Comparison of ENCODE assay signal across 15 mouse cellular contexts in genomic region chr8:12127801-12128490, GRCm38 (mm10).
DNase-seq lines count a peak whose midpoint lies in the region; ATAC-seq and TF ChIP-seq lines count a peak whose summit lies in the region.
"Had no signal": no experiment of that assay in that cellular context is flagged by ENCODE, and none has a peak within 500 bp of the region (broad histone marks: within the 10 kb centered on the region; RNA-seq: fewer than 3 reads in every experiment).

No protein-coding gene starts in this region.

- DNase-seq in 3134 (ENCODE audit: extremely low read depth, insufficient read length, low spot score) = peak; percentile 15
- DNase-seq in adrenal gland, postnatal 10 days = peak; percentile 5
- DNase-seq in hindbrain, postnatal 0 days (ENCODE audit: low spot score) = no peak
- no peak for DNase-seq in heart, postnatal 25 days (ENCODE audit: low spot score)
- no peak for DNase-seq in urinary bladder, postnatal 14 days (ENCODE audit: low spot score)
- no peak for DNase-seq in cerebellum, adult 8-10 months
- no peak for DNase-seq in cerebellum, adult 2 months
- DNase-seq: gastrocnemius, postnatal 25 days; kidney, postnatal 4 days; liver, embryonic 13.5 days had no signal

- ATAC-seq in forebrain, embryonic 13.5 days = peak; percentile 23
- ATAC-seq in hindbrain, postnatal 0 days = peak; percentile 31
- ATAC-seq: CD4-positive, CD25-positive, alpha-beta regulatory T cell, adult 4 months; intestine, postnatal 0 days had no signal

- H3K4me3 ChIP-seq in forebrain, embryonic 13.5 days = no peak overlapping the region
- H3K4me3 ChIP-seq in hindbrain, postnatal 0 days (ENCODE audit: low read length) = no peak overlapping the region
- no peak overlapping the region for H3K4me3 ChIP-seq in cerebellum, adult 2 months (replicated peaks; ENCODE audit: insufficient read depth, low read depth, low read length)
- H3K4me3 ChIP-seq: erythroblast, embryonic 14.5 days; liver, embryonic 13.5 days had no signal

- 0 out of 2 replicates have a peak, but pooled peaks cover 5% of the 10 kb centered on the region for H3K9me3 ChIP-seq in forebrain, embryonic 13.5 days (replicated peaks)
- no peaks in the 10 kb centered on the region for H3K9me3 ChIP-seq in hindbrain, postnatal 0 days (ENCODE audit: low read length)
- H3K9me3 ChIP-seq: liver, embryonic 13.5 days had no signal

- H3K36me3 ChIP-seq in forebrain, embryonic 13.5 days (ENCODE audit: poor library complexity, severe bottlenecking) = no peaks in the 10 kb centered on the region
- H3K36me3 ChIP-seq in hindbrain, postnatal 0 days (ENCODE audit: insufficient read depth, low read length) = no peaks in the 10 kb centered on the region
- H3K36me3 ChIP-seq: liver, embryonic 13.5 days had no signal

- H3K9ac ChIP-seq in forebrain, embryonic 13.5 days = peak overlapping the region; percentile 48
- H3K9ac ChIP-seq in hindbrain, postnatal 0 days (replicated peaks; ENCODE audit: low read length) = no peak overlapping the region
- H3K9ac ChIP-seq: liver, embryonic 13.5 days had no signal

- intact Hi-C loops in heart, postnatal 25 days (cut with DNase I) = no loop called here

- TF ChIP-seq CTCF in hindbrain, postnatal 0 days (IDR thresholded peaks at IDR 0.05; ENCODE audit: low read depth) = no peak
- TF ChIP-seq CTCF in cerebellum, adult 2 months (IDR thresholded peaks at IDR 0.05; ENCODE audit: borderline replicate concordance, insufficient read depth, low read depth, low read length) = no peak

- H3K27me3 ChIP-seq in forebrain, embryonic 13.5 days = peaks cover 36% of the 10 kb centered on the region
- H3K27me3 ChIP-seq in hindbrain, postnatal 0 days (ENCODE audit: insufficient read depth, low read length) = peaks cover 6% of the 10 kb centered on the region
- H3K27me3 ChIP-seq in cerebellum, adult 2 months (ENCODE audit: control insufficient read depth, insufficient read depth, low read length) = peaks cover 4% of the 10 kb centered on the region; the same call in 1 of the 2 replicates

- peaks cover 45% of the 10 kb centered on the region for H3K4me1 ChIP-seq in forebrain, embryonic 13.5 days
- H3K4me1 ChIP-seq in hindbrain, postnatal 0 days (ENCODE audit: insufficient read depth, low read length) = peaks cover 13% of the 10 kb centered on the region; the same call in 1 of the 2 replicates
- no peaks in the 10 kb centered on the region for H3K4me1 ChIP-seq in cerebellum, adult 2 months (ENCODE audit: control insufficient read depth, insufficient read depth, low read length)
- H3K4me1 ChIP-seq: liver, embryonic 13.5 days had no signal

- TF ChIP-seq POLR2A in cerebellum, adult 2 months (IDR thresholded peaks at IDR 0.05; ENCODE audit: borderline replicate concordance, insufficient read depth, low read length) = no peak

- peak overlapping the region; percentile 95 for H3K27ac ChIP-seq in forebrain, embryonic 13.5 days
- peak overlapping the region; percentile 49 for H3K27ac ChIP-seq in hindbrain, postnatal 0 days
- no peak overlapping the region for H3K27ac ChIP-seq in cerebellum, adult 2 months (ENCODE audit: insufficient read depth, low read length)
- H3K27ac ChIP-seq: liver, embryonic 13.5 days; macrophage had no signal

- H3K4me2 ChIP-seq in forebrain, embryonic 13.5 days = peak overlapping the region; percentile 44
- H3K4me2 ChIP-seq in hindbrain, postnatal 0 days (ENCODE audit: low read depth, low read length) = peak overlapping the region; percentile 30; the same call in 1 of the 2 replicates
- H3K4me2 ChIP-seq: liver, embryonic 13.5 days had no signal

- 17% methylated on average over 4 of the region's 4 CpGs for WGBS in forebrain, embryonic 13.5 days
- 16% methylated on average over 4 of the region's 4 CpGs for WGBS in hindbrain, postnatal 0 days
- WGBS in cerebellum, adult 2 months = 31% methylated on average over 4 of the region's 4 CpGs

Comparison
In these comparisons a context has a peak if more than half of its experiments do, and no peak if none do; other contexts are left out.
1. DNase-seq: peak in 3134 (single experiment) and adrenal gland, postnatal 10 days (single experiment); none in hindbrain, postnatal 0 days (single experiment), heart, postnatal 25 days (single experiment), urinary bladder, postnatal 14 days (single experiment), cerebellum, adult 8-10 months (single experiment) and cerebellum, adult 2 months (0 of 2).